Mouse (Mus musculus) brain, embryonic 14.5 days (tissue): ENCODE data around the gene Fgf13.

Experiments used
- CTCF ChIP-seq: fragments of 200-500 bp; IDR thresholded peaks from 2 replicates; pipeline ENCODE4 v1.5.1; 2012; ENCODE audit warnings: inconsistent platforms, mild to moderate bottlenecking, moderate library complexity, borderline replicate concordance; ENCODE audit not compliant: insufficient read depth, insufficient read length; ENCODE audit errors: extremely low read depth
- POLR2A ChIP-seq: fragments of 200-500 bp; IDR thresholded peaks from 2 replicates; pipeline ENCODE4 v1.6.1; 2012; ENCODE audit warnings: mild to moderate bottlenecking, inconsistent platforms, borderline replicate concordance; ENCODE audit not compliant: poor library complexity, insufficient read depth, insufficient read length, severe bottlenecking; ENCODE audit errors: extremely low read depth

DNA sequence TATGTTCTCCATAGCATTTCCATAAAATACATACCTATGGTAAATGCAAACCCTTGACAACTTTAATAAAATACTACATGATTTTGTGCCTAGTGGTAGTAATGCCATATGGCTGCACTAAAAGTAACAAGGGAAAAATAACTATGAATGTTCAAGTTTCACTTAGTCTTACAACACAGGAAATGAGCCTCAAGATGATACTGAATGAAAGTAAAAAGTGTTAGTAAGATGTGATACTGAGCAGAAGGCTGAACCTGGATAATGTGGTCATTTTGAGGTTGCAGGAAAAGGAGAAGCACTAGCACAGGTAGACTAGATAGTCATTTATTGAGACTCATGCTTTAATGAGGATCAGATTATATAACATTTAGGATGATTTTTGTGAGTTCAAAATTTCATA, 16.2 kb upstream of the Fgf13 start:
- TF ChIP-seq POLR2A (no peak), CTCF (no peak)
